15 mouse cellular contexts compared by ENCODE assay signal in the genomic region with DNA sequence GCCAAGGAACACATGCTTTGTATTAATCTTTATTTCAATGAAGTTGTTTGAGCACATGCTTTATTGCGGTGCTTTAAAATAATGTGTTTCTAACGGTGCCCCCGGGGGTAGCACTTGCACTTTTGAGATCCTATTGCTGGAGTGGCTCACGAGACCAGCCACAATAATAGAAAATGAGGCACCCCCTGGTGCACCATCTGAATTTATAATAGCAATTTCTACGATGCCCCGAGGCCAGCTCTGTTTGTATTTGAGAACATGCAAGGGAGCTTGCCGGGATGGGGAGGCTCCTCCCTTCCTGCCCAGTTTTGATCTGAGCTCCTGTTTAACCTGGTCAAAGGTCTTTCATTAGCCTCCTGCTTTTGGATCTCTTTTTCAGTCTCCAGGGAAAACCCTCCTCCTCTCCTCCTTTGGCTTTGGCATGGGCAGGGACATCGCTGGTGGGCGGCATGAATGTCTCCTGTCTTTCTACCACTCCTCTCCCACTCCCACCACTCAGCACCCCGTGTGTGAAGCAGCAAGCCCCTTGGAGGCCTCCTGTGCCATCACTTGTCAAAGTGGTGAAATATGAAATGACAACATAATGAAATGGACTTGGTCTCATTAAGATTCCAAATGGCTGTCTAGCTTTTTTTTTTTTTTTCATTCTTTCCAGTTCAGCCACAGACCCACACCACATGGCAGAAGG. TPM values are rescaled to one million over a fixed set of nuclear protein-coding genes. Genes with fewer than 3 reads are reported as not detected.
A peak's percentile ranks its signal among the peaks of the same experiment; 100 is the strongest.
DNase-seq lines count a peak whose midpoint lies in the region; ATAC-seq and TF ChIP-seq lines count a peak whose summit lies in the region.
"Had no signal": no experiment of that assay in that cellular context is flagged by ENCODE, and none has a peak within 500 bp of the region (broad histone marks: within the 10 kb centered on the region; RNA-seq: fewer than 3 reads in every experiment).

No protein-coding gene starts in this region.

- no peak for TF ChIP-seq CTCF in hindbrain, postnatal 0 days (IDR thresholded peaks at IDR 0.05; ENCODE audit: low read depth)

- no peak overlapping the region for H3K4me3 ChIP-seq in heart, embryonic 14.5 days (ENCODE audit: control insufficient read depth in 1 of 2, insufficient read depth in 1 of 2, low read depth in 1 of 2, low read length in 2 of 2)
- no peak overlapping the region for H3K4me3 ChIP-seq in midbrain, embryonic 14.5 days (replicated peaks; ENCODE audit: low read depth, low read length)
- no peak overlapping the region for H3K4me3 ChIP-seq in midbrain, embryonic 11.5 days (ENCODE audit: low read depth, low read length)
- no peak overlapping the region for H3K4me3 ChIP-seq in hindbrain, postnatal 0 days (ENCODE audit: low read length)
- H3K4me3 ChIP-seq in neural tube, embryonic 15.5 days (replicated peaks) = no peak overlapping the region
- H3K4me3 ChIP-seq: embryonic facial prominence, embryonic 13.5 days; forebrain, embryonic 10.5 days; limb, embryonic 13.5 days had no signal

- no peaks in the 10 kb centered on the region for H3K27me3 ChIP-seq in heart, embryonic 14.5 days (ENCODE audit: control insufficient read depth, insufficient read depth, low read length)
- no peaks in the 10 kb centered on the region for H3K27me3 ChIP-seq in midbrain, embryonic 14.5 days (ENCODE audit: control insufficient read depth, insufficient read depth, low read length)
- no peaks in the 10 kb centered on the region for H3K27me3 ChIP-seq in midbrain, embryonic 11.5 days (ENCODE audit: control insufficient read depth, insufficient read depth, low read length)
- H3K27me3 ChIP-seq in hindbrain, postnatal 0 days (ENCODE audit: insufficient read depth, low read length) = no peaks in the 10 kb centered on the region
- no peaks in the 10 kb centered on the region for H3K27me3 ChIP-seq in neural tube, embryonic 15.5 days (replicated peaks)
- H3K27me3 ChIP-seq: embryonic facial prominence, embryonic 13.5 days had no signal

- H3K9ac ChIP-seq in heart, embryonic 14.5 days (ENCODE audit: low read length) = no peak overlapping the region
- no peak overlapping the region for H3K9ac ChIP-seq in midbrain, embryonic 14.5 days (replicated peaks; ENCODE audit: low read length)
- no peak overlapping the region for H3K9ac ChIP-seq in midbrain, embryonic 11.5 days (ENCODE audit: low read length)
- no peak overlapping the region for H3K9ac ChIP-seq in hindbrain, postnatal 0 days (replicated peaks; ENCODE audit: low read length)
- no peak overlapping the region for H3K9ac ChIP-seq in neural tube, embryonic 15.5 days (replicated peaks)
- H3K9ac ChIP-seq: embryonic facial prominence, embryonic 13.5 days; limb, embryonic 13.5 days; liver, postnatal 0 days had no signal

- H3K4me2 ChIP-seq in heart, embryonic 14.5 days (ENCODE audit: low read length) = no peak overlapping the region
- H3K4me2 ChIP-seq in midbrain, embryonic 14.5 days (ENCODE audit: low read length) = no peak overlapping the region
- no peak overlapping the region for H3K4me2 ChIP-seq in midbrain, embryonic 11.5 days
- H3K4me2 ChIP-seq in hindbrain, postnatal 0 days (ENCODE audit: low read depth, low read length) = no peak overlapping the region
- no peak overlapping the region for H3K4me2 ChIP-seq in neural tube, embryonic 15.5 days
- H3K4me2 ChIP-seq: embryonic facial prominence, embryonic 13.5 days; limb, embryonic 13.5 days had no signal

- no peak overlapping the region for H3K27ac ChIP-seq in heart, embryonic 14.5 days (replicated peaks in 1 of 2; ENCODE audit: control insufficient read depth in 1 of 2, insufficient read depth in 1 of 2, low read depth in 2 of 2, low read length in 2 of 2)
- H3K27ac ChIP-seq in midbrain, embryonic 14.5 days (replicated peaks; ENCODE audit: low read depth, low read length) = 0 out of 2 replicates have a peak overlapping the region, but pooled peaks have one; percentile 43
- no peak overlapping the region for H3K27ac ChIP-seq in midbrain, embryonic 11.5 days (ENCODE audit: low read depth, low read length)
- no peak overlapping the region for H3K27ac ChIP-seq in hindbrain, postnatal 0 days
- H3K27ac ChIP-seq in neural tube, embryonic 15.5 days (replicated peaks) = no peak overlapping the region
- H3K27ac ChIP-seq: embryonic facial prominence, embryonic 13.5 days; forebrain, embryonic 10.5 days; limb, embryonic 13.5 days had no signal

- intact Hi-C loops in heart, postnatal 14 days (cut with DNase I) = no loop called here

- 0 out of 2 replicates have a peak, but pooled peaks have one; percentile 12 for ATAC-seq in heart, embryonic 14.5 days (ENCODE audit: insufficient number of reproducible peaks, insufficient read depth, low FRiP score, low read depth)
- ATAC-seq in midbrain, embryonic 14.5 days (ENCODE audit: low FRiP score, low TSS enrichment) = peak; percentile 46
- no peak for ATAC-seq in midbrain, embryonic 11.5 days (ENCODE audit: low FRiP score)
- ATAC-seq in hindbrain, postnatal 0 days = peak; percentile 56; the same call in 1 of the 2 replicates
- peak; percentile 79 for ATAC-seq in neural tube, embryonic 15.5 days (ENCODE audit: low FRiP score)
- ATAC-seq: intestine, postnatal 0 days; liver, postnatal 0 days had no signal

- WGBS in heart, embryonic 14.5 days = 70% methylated on average over 10 of the region's 10 CpGs
- 41% methylated on average over 10 of the region's 10 CpGs for WGBS in midbrain, embryonic 14.5 days
- WGBS in midbrain, embryonic 11.5 days = 75% methylated on average over 10 of the region's 10 CpGs
- 29% methylated on average over 10 of the region's 10 CpGs for WGBS in hindbrain, postnatal 0 days
- WGBS in neural tube, embryonic 15.5 days = 22% methylated on average over 10 of the region's 10 CpGs

- no peaks in the 10 kb centered on the region for H3K4me1 ChIP-seq in heart, embryonic 14.5 days (ENCODE audit: control insufficient read depth in 2 of 2, insufficient read depth in 2 of 2, low read length in 2 of 2)
- peaks cover 8% of the 10 kb centered on the region for H3K4me1 ChIP-seq in midbrain, embryonic 14.5 days (ENCODE audit: control insufficient read depth, insufficient read depth, low read length)
- no peaks in the 10 kb centered on the region; the same call in 1 of the 2 replicates for H3K4me1 ChIP-seq in midbrain, embryonic 11.5 days (ENCODE audit: control insufficient read depth, insufficient read depth, low read length)
- no peaks in the 10 kb centered on the region for H3K4me1 ChIP-seq in hindbrain, postnatal 0 days (ENCODE audit: insufficient read depth, low read length)
- H3K4me1 ChIP-seq in neural tube, embryonic 15.5 days = peaks cover 14% of the 10 kb centered on the region
- H3K4me1 ChIP-seq: embryonic facial prominence, embryonic 13.5 days; limb, embryonic 13.5 days had no signal

- no peaks in the 10 kb centered on the region for H3K36me3 ChIP-seq in heart, embryonic 14.5 days (ENCODE audit: control insufficient read depth, insufficient read depth, low read length)
- H3K36me3 ChIP-seq in midbrain, embryonic 14.5 days (ENCODE audit: control insufficient read depth, insufficient read depth, low read length) = no peaks in the 10 kb centered on the region
- H3K36me3 ChIP-seq in midbrain, embryonic 11.5 days (ENCODE audit: control insufficient read depth, insufficient read depth, low read length) = no peaks in the 10 kb centered on the region
- H3K36me3 ChIP-seq in hindbrain, postnatal 0 days (ENCODE audit: insufficient read depth, low read length) = no peaks in the 10 kb centered on the region
- H3K36me3 ChIP-seq in neural tube, embryonic 15.5 days = no peaks in the 10 kb centered on the region
- H3K36me3 ChIP-seq: embryonic facial prominence, embryonic 13.5 days; forebrain, embryonic 10.5 days; limb, embryonic 13.5 days had no signal

- no peak for DNase-seq in heart, postnatal 14 days
- DNase-seq in midbrain, embryonic 14.5 days = peak; percentile 72
- no peak for DNase-seq in midbrain, embryonic 11.5 days (ENCODE audit: low spot score, missing footprints)
- DNase-seq in hindbrain, postnatal 0 days (ENCODE audit: low spot score) = peak; percentile 53
- no peak for DNase-seq in lung, postnatal 4 days
- DNase-seq: layer of hippocampus, postnatal 36 days; liver, postnatal 0 days; lung, postnatal 36 days had no signal

- no peaks in the 10 kb centered on the region for H3K9me3 ChIP-seq in heart, embryonic 14.5 days (ENCODE audit: control insufficient read depth, low read length)
- H3K9me3 ChIP-seq in midbrain, embryonic 14.5 days (ENCODE audit: control insufficient read depth, low read length) = no peaks in the 10 kb centered on the region
- no peaks in the 10 kb centered on the region for H3K9me3 ChIP-seq in midbrain, embryonic 11.5 days (ENCODE audit: control insufficient read depth, low read length)
- H3K9me3 ChIP-seq in hindbrain, postnatal 0 days (ENCODE audit: low read length) = no peaks in the 10 kb centered on the region
- H3K9me3 ChIP-seq in neural tube, embryonic 15.5 days (replicated peaks) = no peaks in the 10 kb centered on the region
- H3K9me3 ChIP-seq: embryonic facial prominence, embryonic 13.5 days; forebrain, embryonic 10.5 days; limb, embryonic 13.5 days had no signal

RNA-seq across cellular contexts. Expression of a gene that starts 18.4 kb away (rescaled TPM):
- 1.7 and 2.2 TPM in 2 replicates for polyA plus RNA-seq in heart, embryonic 14.5 days (2014; fragmentation: Nextera tagmentation; extraction: Ambion mirVana)
- total RNA-seq in heart, postnatal 14 days (2021) = under 1 TPM; 0.41 to 0.60 TPM
- 97.4 and 102 TPM in 2 replicates for polyA plus RNA-seq in midbrain, embryonic 14.5 days (2014; fragmentation: Nextera tagmentation; extraction: Ambion mirVana)
- 16.9 and 20.9 TPM in 2 replicates for polyA plus RNA-seq in midbrain, embryonic 11.5 days (2014; fragmentation: Nextera tagmentation; extraction: Ambion mirVana)
- total RNA-seq in hindbrain, postnatal 0 days (2014; rRNA removed) = 100 and 103 TPM in 2 replicates
- 82.3 and 87.8 TPM in 2 replicates for polyA plus RNA-seq in hindbrain, postnatal 0 days (2015; fragmentation: Nextera tagmentation; extraction: Ambion mirVana)
- polyA plus RNA-seq in neural tube, embryonic 15.5 days (2015; fragmentation: Nextera tagmentation; extraction: Ambion mirVana) = 80.7 and 96.7 TPM in 2 replicates
- total RNA-seq: MEL had no signal

Comparison
In these comparisons a context has a peak if more than half of its experiments do, and no peak if none do; other contexts are left out.
1. DNase-seq: peak in midbrain, embryonic 14.5 days (single experiment) and hindbrain, postnatal 0 days (single experiment); none in heart, postnatal 14 days (0 of 2), midbrain, embryonic 11.5 days (single experiment) and lung, postnatal 4 days (0 of 2).